Mouse (Mus musculus) testis, postnatal 10 days (tissue): ENCODE data around the gene Zfp644.

ENCODE experiments used
- DNase-seq: peaks from one replicate; pipeline ENCODE4 v3.0.0; 2021; ENCODE audit warnings: low spot score

Zfp644 gene

DNA sequence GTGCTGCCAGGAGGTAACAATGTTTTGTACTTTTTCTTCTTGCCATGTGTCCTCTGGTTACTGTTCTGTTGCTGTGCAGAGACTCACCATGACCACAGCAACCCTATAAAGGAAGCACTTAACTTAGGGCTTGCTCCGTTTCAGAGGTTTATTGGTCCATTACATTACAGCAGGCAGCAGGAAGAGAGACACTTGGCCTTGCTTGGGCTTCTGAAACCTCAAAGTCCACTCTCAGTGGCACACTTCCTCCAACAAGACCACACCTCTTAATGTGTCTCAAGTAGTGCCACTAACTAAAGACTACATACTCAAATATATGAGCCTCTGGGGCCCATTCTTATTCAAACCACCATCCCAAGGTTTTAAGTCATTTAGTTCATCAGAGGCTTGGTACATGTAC is 36.2 kb downstream of the Zfp644 start:
- no peak for DNase-seq

DNA sequence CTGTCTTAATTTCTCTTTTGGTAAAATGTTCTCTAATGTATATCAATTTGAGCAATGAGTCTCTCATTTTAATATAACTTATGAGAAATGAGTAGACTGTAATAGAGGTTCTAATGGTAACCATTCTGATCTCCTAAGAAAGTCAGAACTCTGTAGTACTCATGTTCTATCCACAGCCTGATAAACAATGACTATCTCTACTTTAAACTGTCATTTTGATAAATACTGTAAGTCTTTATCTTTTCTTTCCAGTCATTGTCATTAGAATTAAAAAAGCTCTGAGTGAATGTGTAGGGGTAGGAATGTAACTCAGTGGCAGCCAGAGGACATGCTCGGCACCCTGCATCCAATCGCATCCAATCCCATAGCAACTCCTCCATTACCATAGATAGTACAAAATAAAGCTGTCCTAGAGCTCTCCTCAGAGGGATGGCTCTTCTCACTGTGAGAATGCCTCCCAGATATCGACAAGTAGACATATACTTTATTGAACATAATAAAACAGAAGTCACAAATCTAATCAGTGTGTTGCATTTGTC is 44.2 kb downstream of the Zfp644 start:
- DNase-seq, result no peak

DNA sequence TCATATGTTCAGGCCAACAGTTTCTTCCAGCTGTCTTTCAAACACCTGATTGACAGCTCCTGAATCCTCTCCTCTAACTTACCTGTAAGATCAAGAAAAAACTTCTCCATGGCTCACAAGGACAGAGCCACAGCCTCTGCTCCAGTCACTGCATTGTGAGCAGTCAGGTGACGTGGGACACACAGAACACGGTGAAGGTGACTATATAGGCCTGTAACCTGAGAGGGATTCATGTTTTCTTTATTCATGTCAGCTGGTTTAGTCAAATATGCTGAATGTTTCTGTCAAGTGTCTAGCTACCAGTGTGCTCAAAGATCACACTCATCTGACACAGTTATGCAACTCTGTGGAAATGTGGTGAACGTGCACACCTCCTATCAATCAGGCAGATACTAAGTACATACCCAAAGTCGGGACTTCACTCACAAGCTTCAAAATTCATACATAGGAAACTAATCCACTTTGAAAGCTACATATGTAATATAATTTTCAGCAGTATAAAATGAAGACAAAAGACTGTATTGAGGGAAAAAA is 44.8 kb downstream of the Zfp644 start:
- DNase-seq, result no peak

DNA sequence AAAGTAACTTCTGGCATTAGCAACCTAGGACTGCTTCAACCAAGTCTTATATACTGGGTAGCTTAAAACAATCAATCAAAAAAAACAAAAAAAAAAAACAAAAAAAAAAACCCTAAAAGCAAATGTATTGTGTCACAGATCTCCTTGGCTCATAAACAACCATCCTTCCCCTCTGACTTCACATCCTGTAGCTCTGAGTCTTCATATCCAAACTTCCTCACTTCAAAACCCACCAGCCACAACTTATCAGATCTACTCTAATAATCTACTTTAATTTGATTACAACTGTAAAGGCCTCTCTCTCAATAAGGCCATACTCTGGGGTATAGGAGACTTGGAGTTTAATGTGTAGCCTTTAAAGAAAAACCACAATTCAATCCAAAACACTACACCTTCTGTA is 47.1 kb downstream of the Zfp644 start:
- DNase-seq, result no peak

DNA sequence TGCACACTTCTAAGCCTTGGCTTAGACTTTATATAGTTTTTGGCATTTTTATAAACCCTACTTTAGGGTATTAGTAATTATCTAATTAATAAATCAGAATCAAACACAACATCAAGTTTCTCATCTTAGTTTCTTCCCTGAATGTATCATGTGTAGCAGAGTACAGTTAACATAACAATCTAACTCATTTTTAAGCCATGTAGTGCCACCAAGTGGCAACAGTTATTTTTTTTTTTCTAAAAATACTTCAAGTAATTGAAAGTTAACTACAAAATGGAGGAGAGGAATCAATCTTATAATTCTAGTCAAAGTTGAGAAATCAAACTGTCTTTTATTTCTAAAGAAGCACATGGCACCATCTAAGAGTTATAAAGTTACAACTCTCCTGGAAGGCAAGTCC is 47.6 kb downstream of the Zfp644 start:
- no peak for DNase-seq

DNA sequence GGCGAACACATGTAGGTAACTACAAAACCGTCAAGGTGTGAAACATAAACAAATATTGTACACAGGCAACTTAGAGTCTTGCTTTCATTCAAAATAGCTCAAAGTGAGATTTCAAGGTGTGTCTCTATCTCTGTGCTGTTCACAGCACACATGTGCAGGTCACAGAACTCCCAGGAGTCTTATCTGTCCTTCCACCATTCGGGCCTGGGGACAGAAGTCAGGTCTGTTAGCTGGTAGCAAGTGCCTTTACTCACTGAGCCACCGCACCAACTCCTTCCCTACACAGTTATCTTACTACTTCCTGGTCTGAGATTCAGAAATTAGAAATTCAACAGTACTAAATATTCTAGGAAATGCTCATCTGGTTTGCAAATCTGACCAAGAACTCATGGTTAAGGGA is 53.7 kb downstream of the Zfp644 start:
- DNase-seq, result no peak

- no peak for DNase-seq
Measured at GRCm38 (mm10) chr5:106641876-106642275, 55.2 kb downstream of the Zfp644 start.

GRCm38 (mm10) chr5:106640235-106640809 is 56.8 kb downstream of the Zfp644 start:
- DNase-seq, result no peak

- DNase-seq, result no peak
Measured at GRCm38 (mm10) chr5:106639627-106640026, 57.5 kb downstream of the Zfp644 start.

- DNase-seq, result no peak
Measured at GRCm38 (mm10) chr5:106636423-106636946, 60.6 kb downstream of the Zfp644 start.

GRCm38 (mm10) chr5:106628369-106629149 is 68.5 kb downstream of the Zfp644 start:
- DNase-seq, result no peak

GRCm38 (mm10) chr5:106623337-106623736 is 73.8 kb downstream of the Zfp644 start:
- no peak for DNase-seq

DNA sequence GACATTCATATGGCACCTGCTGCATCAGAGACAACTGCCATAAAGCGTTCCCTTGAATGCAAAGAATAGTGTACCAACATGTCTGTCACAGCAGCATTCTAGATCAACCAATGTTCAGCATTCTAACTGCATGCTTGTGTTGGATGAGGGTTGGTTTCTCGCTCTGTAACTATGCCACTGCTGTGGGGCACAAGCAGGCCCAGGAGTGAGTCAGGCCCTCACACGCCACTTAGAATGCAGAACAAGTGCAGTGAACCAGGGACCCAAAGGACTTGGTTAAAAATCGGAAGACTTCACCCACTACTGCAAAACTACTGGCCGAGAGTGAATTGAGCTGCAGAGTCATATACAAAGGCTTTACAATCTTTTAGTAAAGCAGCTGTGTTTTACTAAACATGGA is 74.9 kb downstream of the Zfp644 start:
- DNase-seq, result no peak

DNA sequence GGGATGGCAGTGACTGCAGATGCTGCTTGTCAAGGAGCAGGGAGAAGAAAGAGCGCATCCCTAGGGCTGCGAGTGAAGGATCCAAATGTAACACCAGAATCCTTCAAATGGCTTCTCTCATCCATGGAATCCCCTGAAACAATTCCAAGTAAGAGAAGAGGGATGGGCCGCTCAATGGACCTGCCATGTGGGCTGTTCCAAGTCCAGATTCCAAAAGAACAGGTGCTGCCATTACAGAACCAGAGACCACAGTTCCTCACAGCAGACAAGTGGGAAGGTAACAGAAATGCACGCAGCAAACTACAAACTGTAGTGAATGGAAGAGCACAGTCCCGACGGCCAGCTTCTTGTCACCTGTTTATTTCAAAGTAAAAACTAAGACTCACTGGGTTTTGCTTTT is 76.6 kb downstream of the Zfp644 start:
- DNase-seq, result no peak

DNA sequence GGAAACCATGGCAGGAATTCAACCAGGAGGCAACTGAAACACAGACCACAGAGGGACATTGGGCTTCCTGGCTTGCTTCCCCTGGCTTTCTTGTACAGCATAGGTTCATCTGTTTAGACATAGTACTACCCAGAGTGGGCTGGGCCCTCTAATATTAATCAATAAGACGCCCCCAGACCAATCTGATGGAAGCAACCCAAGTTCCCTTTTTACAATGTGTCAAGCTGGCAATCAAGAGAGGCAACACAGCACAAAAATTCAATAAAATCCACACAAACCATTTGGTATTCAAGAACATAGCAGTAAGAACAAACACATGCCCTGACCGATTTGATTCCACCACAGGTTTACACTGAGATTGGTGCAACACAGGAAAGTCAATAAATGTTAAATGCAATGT is 82.1 kb downstream of the Zfp644 start:
- DNase-seq, result no peak

GRCm38 (mm10) chr5:106614570-106614969 is 82.5 kb downstream of the Zfp644 start:
- DNase-seq, result no peak

- no peak for DNase-seq
Measured at GRCm38 (mm10) chr5:106612151-106612550, 84.9 kb downstream of the Zfp644 start.

- DNase-seq, result no peak
Measured at GRCm38 (mm10) chr5:106608798-106609197, 88.3 kb downstream of the Zfp644 start, which contains the start of gene Gm17304. Gene Gm17304 (plus strand): TSS chr5:106609098.

- no peak for DNase-seq
Measured at GRCm38 (mm10) chr5:106607081-106607480, 90.0 kb downstream of the Zfp644 start.

- DNase-seq, result no peak
Measured at GRCm38 (mm10) chr5:106605096-106605495, 92.0 kb downstream of the Zfp644 start.

GRCm38 (mm10) chr5:106604381-106604780 is 92.7 kb downstream of the Zfp644 start:
- DNase-seq, result no peak

GRCm38 (mm10) chr5:106599482-106599881 is 97.6 kb downstream of the Zfp644 start:
- no peak for DNase-seq

GRCm38 (mm10) chr5:106597472-106597871 is 99.6 kb downstream of the Zfp644 start:
- DNase-seq, result no peak
